Mouse (Mus musculus): ENCODE measurements around the gene Clrn2.

Clrn2 gene

DNA sequence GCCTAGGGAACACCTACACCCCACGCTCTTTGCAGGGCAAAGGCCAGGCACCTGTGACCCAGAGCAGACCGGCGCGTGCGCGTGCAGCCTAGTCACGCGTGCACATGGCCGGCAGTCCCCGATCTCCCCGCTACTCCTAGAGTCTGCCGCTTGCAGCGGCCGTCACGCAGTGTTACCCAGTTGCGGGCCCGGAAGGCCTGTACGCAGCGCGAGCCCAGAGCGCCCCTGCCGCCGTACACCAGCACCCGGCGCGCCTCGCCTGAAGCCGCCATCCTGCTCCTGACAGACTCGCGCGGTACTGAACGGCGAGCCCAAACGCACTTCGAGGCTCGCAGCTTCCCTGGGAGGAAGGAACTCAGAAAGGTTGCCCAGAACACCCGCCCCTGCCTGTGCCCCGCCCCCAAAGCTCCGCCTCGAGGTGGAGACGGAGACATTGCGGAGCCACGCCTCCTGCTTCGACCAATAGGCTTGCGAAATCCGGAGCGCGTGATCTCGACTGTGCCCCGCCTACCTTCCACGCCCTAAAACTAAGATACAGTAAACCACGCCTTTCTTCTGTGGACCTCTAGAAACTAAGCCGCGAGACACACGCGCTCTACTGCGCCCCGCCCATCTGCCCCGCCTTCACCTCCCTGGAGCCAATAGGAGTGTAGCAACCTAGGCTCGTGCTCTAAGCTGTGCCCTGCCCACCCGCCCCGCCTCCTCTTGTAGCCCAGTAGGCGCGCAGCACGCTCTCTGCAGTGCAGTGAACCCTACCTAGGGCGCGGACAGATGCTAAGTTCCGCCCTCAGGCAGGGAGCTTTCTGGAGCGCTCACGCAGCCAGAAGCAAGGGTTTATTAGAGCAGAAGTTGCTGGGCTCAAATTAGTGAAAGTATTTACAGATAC lies 3.5 kb upstream of the Clrn2 start, which contains the start of gene Qdpr:
Qdpr (minus strand) TSS at position 406 of the 886 bp plus-strand sequence.
- in situ Hi-C loops (cut with MseI, MboI), result loop anchor here in 1 of 2 experiments (25.0 kb wide), 1 partner anchor 887 kb away; no protein-coding TSS in a partner anchor

DNA sequence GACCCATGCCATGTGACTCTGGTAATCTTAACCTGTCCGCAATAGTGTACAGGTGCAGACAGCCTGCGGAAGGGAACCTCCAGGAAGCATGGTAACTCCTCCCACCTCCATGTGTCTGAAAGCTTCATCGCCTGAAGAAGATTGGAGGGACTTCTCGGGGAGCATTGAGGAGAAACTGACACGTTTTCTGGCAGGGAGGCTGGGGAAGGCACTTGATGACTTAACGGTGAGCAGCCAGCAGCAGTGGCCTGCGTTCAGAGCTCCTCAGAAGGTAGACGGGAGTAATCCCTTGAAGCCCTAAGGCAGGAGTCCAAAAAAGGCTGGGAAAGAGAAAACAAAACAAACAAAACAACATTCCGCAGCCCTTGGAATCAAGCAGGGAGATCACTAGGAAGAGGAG lies 905 bp downstream of the Clrn2 start:
- in situ Hi-C loops (cut with MseI, MboI), result loop anchor here in 1 of 2 experiments (25.0 kb wide), 1 partner anchor 883 kb away; no protein-coding TSS in a partner anchor

DNA sequence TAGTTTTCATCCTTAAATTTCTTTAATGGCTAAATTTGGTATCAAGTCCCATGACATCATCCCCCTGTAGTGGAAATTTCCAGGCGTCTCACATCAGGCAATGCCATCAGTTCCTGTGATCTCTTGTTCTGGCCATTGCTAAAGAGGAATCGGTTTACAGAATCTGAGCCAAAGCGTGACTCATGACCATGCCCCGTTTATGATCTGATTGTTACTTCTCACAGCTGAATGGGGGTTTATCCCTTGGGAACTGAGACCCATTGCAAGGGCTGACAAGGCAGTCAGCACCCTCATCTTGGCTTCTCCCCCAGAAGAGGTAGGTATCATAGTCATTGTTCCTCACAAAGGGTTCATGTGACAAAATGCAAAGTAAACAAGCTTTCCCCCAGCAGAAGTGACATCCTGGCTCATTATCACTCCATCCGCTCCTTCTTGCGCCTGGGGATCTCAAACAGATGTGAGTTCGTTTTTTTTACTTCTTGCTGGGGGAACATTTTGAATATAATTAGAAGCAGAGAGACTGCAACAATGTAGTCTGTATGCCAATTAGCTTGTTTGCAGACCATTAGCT lies 19.4 kb downstream of the Clrn2 start:
- in situ Hi-C loops (cut with MseI, MboI), result loop anchor here (5.0 to 25.0 kb wide), 4 partner anchors 62 to 864 kb away; partner anchors contain the start of gene Ncapg (in 2 of the 2)

DNA sequence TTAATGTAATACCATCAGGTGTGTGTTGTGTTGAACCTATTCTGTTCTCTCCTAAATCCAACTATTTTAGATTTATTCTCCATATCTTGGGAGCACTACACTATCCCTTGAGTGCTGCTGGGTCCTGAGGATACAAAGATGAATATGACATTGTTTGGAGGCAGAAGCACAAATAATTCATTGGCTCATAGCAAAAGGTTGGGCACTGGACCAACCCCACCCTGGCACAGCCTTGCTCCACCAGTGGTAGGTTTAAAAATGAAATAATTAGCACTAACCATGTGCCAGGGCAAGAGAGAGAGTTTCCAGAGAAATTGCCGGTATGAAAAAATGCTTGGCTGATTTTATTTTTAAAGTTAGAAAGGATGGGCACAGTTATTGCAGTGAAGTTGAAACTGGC lies 20.0 kb downstream of the Clrn2 start:
- in situ Hi-C loops (cut with MseI, MboI), result loop anchor here (5.0 to 25.0 kb wide), 4 partner anchors 61 to 864 kb away; partner anchors contain the start of gene Ncapg (in 2 of the 2)

DNA sequence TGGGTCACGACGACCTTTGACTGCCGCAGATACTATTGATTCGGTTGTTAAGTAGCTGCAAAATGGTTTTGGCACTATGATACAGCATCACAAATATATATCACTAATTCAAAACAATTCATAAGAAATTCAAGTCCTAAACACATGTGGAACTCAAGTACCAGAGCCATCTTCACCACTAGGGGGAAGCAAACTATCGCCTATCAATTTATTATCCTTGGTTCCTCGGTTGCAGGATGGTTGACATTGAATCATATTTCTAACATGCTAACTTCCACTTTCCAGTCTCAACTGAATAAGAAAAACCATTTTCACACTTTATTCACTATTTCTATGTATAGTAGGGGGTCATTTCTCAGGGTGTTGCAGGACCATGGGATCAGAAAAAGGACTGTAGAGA lies 20.7 kb downstream of the Clrn2 start:
- in situ Hi-C loops (cut with MseI, MboI), result loop anchor here (5.0 to 25.0 kb wide), 4 partner anchors 61 to 863 kb away; partner anchors contain the start of gene Ncapg (in 2 of the 2)

DNA sequence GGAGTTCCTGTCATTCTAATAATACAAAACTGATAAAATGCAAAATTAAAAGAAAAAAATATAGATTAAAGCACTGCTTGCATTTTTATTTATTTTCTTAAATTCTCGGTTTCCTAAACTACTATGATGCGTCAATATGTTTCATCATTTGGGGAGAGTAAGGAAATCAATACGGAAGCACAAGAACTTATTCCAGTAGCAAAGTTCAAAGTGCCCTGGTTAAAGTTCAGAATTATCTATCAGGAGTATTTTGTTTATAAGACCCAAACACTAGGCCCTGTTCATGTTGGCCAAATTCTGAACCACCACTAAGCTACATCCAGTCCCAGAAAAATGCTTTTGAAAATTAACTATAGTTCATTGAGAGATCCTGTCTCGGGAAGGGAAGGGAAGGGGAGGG lies 21.2 kb downstream of the Clrn2 start:
- in situ Hi-C loops (cut with MseI, MboI), result loop anchor here (5.0 to 25.0 kb wide), 4 partner anchors 60 to 863 kb away; partner anchors contain the start of gene Ncapg (in 2 of the 2)

DNA sequence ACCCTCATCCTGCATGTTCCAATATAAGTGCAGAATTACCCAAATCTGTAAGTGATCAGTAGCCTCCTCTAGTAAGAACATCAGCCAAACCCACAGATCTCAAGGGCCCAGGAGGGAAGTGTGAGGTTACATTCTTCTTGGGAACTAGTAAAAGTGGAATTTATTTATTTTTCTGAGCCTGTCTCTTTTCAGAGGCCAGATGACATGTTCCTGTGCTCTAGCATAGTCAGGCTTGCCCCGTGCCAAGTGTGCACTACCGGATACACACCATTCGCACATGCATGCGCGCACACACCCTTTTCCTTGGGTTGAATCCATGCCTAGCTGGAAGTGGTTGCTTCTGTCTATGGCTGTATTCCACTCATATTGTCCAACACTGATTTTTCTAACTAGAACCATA lies 22.2 kb downstream of the Clrn2 start:
- in situ Hi-C loops (cut with MseI, MboI), result loop anchor here (10.0 kb wide), 2 partner anchors 59 to 189 kb away; partner anchors contain the start of gene Ncapg (in 1 of the 2)

DNA sequence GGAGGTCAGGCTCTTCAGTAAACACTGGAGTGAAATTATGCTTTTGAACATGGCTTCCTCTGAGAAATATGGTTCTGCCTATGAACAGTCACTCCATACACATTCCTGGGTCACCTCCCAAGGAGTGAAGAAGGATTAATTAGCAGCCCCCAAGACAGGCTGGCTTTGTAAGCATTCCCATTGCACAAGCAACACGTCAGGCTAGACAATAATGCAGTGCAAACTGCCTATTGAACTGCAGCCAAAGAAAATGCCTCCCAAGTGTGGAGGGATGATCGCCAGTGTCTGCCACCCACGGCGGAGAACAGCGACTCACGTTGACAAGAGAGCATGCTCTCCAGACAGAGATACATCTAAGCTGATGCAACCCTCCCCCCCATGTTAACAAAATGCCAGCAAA lies 22.7 kb downstream of the Clrn2 start:
- in situ Hi-C loops (cut with MseI, MboI), result loop anchor here (10.0 kb wide), 2 partner anchors 59 to 189 kb away; partner anchors contain the start of gene Ncapg (in 1 of the 2)

DNA sequence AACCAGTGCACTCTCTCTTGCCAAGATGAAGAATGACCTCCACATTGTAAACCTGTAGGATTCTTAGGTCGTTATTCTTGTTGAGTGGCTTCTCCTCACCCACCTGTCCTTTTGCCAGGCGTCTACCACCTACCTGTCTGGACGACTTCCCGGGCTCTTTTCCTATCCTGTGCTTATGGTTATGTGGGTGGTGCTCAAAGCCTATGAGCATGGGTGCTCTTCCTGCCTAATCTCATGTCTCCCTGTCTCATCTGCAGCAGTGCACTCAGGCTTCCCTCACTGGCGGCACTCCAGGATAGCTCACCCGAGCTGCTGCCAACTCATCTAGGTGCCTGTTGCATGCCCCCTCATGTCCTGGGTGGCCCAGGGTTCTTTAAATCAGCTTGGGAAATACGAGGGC lies 24.1 kb downstream of the Clrn2 start:
- in situ Hi-C loops (cut with MseI, MboI), result loop anchor here (10.0 kb wide), 2 partner anchors 57 to 187 kb away; partner anchors contain the start of gene Ncapg (in 1 of the 2)

DNA sequence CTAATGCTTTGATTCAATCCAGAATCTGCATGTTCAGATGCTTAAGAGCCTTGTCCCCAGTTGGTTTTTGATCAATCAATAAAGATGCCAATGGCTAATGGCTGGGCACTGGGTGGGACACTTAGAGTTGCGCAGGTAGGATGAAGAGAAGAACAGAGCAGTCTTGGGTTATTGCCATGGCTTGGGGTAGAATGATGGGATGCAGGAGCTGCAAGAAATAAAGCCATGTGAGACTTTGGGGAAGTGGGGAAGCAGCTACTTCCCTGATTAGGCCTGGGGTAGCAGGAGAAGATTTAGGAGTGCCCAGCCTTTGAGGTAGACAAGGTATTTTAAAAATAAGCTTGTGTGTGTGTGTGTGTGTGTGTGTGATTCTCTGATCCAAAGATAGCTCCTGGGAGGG lies 26.5 kb downstream of the Clrn2 start:
- in situ Hi-C loops (cut with MseI, MboI), result no loop called here

DNA sequence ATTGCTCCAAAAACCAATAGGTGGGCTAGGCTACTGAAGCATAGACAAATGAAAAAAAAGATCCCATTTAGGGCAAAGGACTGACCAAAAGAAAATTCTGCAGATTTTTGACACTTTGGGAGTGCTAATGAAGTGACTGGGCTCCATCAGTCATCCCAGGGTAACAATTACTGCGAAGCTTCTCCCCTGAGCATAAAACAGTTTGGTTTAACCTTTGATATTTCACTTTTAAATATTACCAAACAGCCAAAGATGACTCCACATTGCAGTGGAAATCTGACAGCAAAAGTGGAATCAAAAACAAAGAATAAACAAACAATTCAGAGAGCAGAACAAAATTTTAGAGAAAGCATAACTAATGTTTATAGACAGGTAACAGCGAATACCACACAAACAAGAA lies 27.6 kb downstream of the Clrn2 start:
- in situ Hi-C loops (cut with MseI, MboI), result no loop called here

DNA sequence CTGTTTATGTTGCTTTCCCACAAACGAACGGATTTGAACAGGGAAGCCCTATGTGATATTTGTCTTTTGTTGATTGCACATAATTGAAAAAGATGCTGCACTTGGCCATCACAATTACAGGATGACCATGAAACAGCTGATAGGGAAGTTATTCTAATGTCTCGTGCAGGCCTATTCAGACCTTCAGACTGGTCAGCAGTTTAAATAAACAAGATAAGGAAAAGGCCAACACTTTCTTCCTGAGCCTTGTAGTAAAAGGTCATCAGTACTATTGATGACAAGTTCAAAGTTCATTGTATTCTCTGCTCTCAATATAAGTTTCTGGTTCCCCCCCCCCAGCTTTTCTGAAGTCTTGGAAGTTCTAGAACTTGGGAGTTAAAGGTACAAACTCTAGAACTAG lies 29.1 kb downstream of the Clrn2 start:
- in situ Hi-C loops (cut with MseI, MboI), result no loop called here

DNA sequence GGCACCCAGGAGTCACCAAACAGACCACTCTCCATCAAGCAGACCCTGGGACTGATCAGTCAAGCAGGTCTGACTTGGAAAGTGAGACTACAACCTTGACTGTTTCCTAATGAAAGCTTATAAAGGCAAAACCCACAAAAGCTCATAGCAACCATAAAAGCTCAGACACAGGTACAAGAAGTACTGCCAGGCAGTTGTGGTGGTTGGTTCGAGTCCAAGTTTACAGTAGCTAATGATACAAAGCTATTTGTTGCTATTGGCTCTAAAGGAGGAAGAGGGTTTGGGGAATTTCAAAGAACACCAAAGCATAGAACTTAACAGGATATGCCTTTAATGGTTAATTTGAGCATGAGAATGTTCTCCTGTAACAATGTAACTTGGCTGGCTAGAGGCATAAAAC lies 30.1 kb downstream of the Clrn2 start:
- in situ Hi-C loops (cut with MseI, MboI), result no loop called here

DNA sequence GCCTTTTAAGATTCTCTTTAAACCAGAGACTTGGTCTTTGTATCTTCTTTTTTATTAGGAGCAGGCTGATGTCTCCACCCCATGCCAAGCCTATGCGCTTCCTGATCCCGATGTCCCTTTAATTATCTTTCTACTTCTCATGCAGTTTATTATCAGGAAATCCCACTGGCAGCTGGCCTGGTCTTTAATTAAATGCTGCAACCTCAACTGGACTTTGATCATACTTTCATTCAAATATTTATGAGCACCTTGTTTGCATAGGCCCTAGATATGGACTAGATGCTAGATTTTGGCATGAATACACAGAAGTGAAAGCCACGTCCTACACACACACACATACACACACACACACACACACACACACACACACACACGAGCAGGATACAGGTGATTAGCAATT lies 38.2 kb downstream of the Clrn2 start:
- in situ Hi-C loops (cut with MseI, MboI), result no loop called here

DNA sequence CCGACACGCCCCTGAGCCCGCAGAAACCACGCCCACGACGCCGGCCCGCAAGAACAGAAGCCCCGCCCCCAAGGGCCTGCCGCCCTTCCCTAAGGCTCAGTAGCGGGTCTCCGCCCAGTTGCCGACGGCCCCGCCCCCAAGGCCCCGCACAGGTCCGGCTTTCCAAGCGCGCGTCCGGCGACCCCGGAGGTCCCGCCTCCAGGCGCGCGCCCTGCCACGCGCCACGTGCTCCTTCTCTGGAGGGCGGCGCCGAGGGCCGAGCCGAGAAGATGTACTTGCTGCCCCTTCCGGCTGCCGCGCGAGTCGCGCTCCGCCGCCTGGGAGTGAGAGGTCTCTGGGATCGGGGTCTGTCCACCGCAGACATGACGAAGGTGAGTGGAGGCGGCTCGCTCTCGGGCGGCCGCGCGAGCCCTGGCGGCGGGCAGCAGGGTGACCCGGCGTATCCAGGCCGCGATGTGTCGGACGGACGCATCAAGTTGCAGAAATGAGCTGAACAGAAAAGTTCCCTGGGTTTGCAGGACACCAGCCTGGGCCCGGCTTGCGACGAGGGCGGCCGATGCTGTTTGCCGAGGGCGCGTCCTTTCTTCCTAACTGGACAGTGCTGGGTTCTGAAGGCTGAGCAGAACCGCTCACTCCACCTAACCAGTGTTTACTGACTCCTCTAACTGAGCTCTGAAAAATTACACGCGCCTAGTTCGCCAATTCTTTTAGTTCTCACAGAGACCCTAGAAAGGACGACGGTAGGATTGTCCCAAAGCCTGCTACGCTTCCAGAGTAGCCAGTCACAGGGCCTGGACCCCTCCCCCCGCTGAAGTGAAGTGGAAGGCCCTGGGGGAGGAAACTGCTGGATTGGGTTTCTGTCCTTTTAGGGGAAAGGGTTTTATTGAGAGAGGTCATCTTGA lies 39.9 kb downstream of the Clrn2 start, which contains the start of gene Lap3:
Lap3 (plus strand) TSS at position 184 of the 902 bp plus-strand sequence.
- in situ Hi-C loops (cut with MseI, MboI), result no loop called here

DNA sequence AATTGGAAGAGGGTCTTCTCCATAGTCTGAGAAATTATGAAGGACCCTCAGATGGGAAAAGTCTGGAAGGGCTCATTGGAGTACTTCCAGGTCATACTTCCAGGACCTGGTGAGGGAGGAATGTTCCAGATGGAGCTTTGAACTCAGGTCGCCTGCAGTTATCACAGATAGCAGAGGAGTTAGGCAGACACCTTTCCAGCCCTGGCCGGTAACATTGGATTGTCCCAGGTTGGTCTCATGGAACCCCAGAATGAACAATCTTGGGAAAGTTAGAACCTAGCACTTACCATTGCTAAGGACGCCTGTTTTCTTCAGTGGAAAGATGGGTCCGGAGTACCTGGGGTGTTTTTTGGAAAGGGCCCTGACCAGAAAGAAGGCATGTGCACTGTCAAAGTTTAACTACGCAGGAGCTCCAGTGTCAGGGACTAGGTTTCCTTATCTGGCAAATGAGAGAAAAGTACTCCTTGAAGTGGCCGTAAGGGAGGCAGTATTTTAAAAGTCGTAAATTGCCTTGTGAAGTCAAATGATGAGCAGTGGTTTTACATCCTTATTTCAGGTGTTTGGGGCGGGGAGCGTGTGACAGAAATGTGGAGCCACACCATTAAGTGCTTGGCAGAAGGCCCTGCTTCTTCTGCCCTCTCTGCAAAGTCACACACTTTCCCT lies 40.7 kb downstream of the Clrn2 start:
- in situ Hi-C loops (cut with MseI, MboI), result no loop called here

DNA sequence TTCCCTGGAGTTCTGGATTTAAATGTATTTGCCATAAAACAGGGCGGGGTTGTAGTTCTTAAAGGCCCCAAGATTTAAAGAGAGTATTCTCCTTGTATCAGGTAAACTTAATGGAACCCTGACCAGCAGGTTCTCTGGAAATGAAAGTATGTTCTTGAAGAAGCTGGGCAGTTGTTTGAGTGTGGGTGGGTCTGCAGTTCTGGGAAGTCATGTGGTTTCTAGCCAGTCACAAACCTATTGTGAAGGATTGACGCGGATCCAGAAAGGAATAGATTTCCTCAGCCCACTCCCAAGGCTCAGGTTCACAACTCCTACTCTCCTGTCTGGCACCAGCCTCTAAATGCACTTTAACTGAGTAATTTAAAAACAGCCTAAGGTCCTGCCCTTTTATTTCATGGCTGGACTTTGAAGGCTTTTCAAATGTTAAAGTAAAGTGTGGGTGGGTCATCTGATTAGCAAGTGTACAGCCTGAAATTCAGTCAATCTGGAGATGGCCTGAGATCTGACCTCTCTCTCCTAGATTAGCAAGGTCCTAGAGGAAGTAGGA lies 42.0 kb downstream of the Clrn2 start:
- in situ Hi-C loops (cut with MseI, MboI), result no loop called here

DNA sequence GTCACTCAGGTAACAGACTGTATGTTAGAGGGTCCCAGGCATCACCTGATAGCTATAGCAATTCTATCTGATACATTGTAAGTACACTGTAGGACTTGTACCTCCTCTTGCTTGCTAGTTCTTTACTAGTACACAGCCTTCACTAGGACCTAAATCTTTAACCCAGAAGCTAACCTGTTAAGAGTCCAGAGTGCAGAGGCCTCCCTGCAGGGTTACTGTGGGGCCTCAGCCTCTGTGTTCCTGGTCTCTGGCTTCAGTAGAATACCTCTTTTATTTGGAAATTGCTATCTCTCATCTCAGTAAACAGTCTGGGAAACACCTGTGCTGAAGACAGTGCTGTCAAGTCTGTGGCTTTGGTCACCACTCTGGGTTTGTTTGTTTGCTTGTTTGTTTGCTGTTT lies 42.5 kb downstream of the Clrn2 start:
- in situ Hi-C loops (cut with MseI, MboI), result no loop called here

DNA sequence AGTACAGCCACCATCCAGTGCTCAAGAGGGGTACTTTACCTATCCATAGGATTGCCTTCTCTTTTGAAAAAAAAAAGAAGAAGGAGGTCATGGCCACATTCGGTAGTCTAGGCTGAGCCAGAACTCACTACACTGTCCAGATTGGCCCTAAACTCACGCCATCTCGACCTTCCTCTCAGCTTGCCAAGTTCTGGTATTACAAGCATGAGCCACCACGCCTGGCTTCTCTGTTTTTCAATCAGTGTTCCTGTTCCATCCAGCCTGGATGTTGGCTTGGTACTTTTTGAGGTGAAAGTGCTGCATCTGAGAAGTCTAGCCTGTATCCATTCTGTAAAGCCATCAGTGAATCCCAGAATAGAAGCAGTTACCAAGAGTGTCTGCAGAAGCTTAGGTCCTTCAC lies 42.9 kb downstream of the Clrn2 start:
- in situ Hi-C loops (cut with MseI, MboI), result no loop called here

DNA sequence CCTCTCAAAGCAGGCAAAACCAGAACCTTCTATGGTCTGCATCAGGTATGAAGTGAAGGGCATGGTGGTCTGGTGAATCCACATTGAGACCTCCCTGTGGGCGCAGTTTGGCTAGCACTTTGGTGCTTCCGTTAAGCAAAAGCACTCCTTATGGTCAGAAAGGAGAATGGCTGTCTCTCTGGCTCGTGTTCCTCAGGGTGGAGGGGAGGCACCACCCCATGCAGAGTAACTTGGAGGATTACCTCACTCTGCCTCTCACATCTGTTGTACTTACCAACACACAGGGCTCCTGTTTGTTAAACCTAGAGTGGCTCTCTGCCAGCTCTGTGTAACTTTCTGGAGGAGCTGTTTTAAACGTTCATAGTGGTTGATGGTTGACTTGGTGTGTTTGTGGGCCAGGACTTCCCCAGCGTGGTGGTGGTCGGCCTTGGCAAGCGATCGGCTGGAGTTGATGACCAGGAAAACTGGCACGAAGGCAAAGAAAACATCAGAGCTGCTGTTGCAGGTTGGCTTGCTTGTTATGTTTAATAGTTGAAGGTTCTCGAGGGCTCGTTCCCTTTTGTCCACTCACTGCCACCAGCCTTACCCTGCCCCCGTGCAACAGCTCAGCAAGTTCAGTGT lies 43.5 kb downstream of the Clrn2 start:
- in situ Hi-C loops (cut with MseI, MboI), result no loop called here
